17 mouse cellular contexts compared by ENCODE assay signal in the genomic region with DNA sequence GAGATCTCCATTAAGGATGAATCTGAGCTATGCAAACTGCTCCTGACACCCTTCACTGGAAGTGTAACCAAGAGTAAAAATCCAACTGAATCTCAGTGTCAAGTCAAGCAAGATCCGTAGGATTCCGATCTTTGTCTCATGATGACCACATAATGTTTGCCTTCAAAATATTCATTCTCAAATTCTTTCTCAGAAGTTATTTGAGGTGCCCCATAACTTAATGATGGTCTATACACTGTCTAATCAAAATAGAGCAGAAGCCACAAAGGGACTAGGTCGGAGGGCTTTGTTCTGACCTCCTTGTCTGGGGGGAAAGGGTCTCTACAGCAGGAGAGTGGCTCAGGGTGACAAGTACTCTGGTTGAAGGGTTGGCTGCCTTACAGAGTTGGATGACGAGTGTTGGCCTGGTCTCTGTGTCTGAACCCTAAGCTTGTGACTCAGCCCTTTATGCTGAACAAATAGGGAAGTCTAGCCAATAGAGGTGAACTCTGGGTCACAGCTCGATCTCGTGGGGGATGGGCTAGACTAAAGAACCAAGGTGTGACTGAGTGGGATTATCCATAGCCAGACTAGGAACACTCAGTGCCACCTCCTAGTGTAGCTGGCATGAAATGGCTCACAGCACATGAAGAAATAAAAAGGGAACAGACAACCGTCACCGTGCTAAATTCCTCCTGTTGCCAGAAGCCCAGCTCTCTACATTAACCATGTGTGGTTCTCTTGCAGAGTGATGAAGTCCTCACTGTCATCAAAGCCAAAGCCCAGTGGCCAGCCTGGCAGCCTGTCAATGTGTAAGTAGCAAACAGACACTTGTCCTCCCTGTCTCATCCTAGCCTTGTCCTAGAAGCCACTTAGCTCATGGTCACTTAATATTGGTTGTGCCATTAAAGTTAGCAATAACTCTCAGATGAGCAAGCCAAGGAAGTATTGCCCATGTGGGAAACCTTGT.
DNase-seq lines count a peak whose midpoint lies in the region; ATAC-seq and TF ChIP-seq lines count a peak whose summit lies in the region.
"Had no signal": no experiment of that assay in that cellular context is flagged by ENCODE, and none has a peak within 500 bp of the region (broad histone marks: within the 10 kb centered on the region; RNA-seq: fewer than 3 reads in every experiment).

No protein-coding gene starts in this region.

- H3K4me3 ChIP-seq in midbrain, embryonic 11.5 days (ENCODE audit: low read depth, low read length) = no peak overlapping the region
- no peak overlapping the region for H3K4me3 ChIP-seq in midbrain, embryonic 15.5 days
- H3K4me3 ChIP-seq in hindbrain, postnatal 0 days (ENCODE audit: low read length) = no peak overlapping the region
- H3K4me3 ChIP-seq: forebrain, embryonic 12.5 days; hindbrain, embryonic 12.5 days; layer of hippocampus, adult 2 months; limb, embryonic 10.5 days; myocyte had no signal

- TF ChIP-seq CTCF in hindbrain, postnatal 0 days (IDR thresholded peaks at IDR 0.05; ENCODE audit: low read depth) = no peak

- ATAC-seq in midbrain, embryonic 11.5 days (ENCODE audit: low FRiP score) = no peak
- ATAC-seq in midbrain, embryonic 15.5 days (replicated peaks) = no peak
- peak; percentile 56 for ATAC-seq in granulocyte monocyte progenitor cell, adult 5-6 weeks (replicated peaks; ENCODE audit: poor library complexity, severe bottlenecking)
- ATAC-seq in hindbrain, postnatal 0 days = no peak

- H3K4me2 ChIP-seq in midbrain, embryonic 11.5 days = no peak overlapping the region
- H3K4me2 ChIP-seq in midbrain, embryonic 15.5 days = no peak overlapping the region
- no peak overlapping the region for H3K4me2 ChIP-seq in hindbrain, postnatal 0 days (ENCODE audit: low read depth, low read length)
- H3K4me2 ChIP-seq: forebrain, embryonic 12.5 days; hindbrain, embryonic 12.5 days had no signal

- H3K27me3 ChIP-seq in midbrain, embryonic 11.5 days (ENCODE audit: control insufficient read depth, insufficient read depth, low read length) = no peaks in the 10 kb centered on the region
- no peaks in the 10 kb centered on the region for H3K27me3 ChIP-seq in midbrain, embryonic 15.5 days (replicated peaks)
- no peaks in the 10 kb centered on the region for H3K27me3 ChIP-seq in hindbrain, postnatal 0 days (ENCODE audit: insufficient read depth, low read length)

- no peak overlapping the region for H3K27ac ChIP-seq in midbrain, embryonic 11.5 days (ENCODE audit: low read depth, low read length)
- H3K27ac ChIP-seq in midbrain, embryonic 15.5 days = no peak overlapping the region
- H3K27ac ChIP-seq in hindbrain, postnatal 0 days = no peak overlapping the region
- H3K27ac ChIP-seq: forebrain, embryonic 12.5 days; hindbrain, embryonic 12.5 days; layer of hippocampus, adult 2 months; limb, embryonic 10.5 days; macrophage had no signal

- 83% methylated on average over 8 of the region's 8 CpGs for WGBS in midbrain, embryonic 11.5 days
- 77% methylated on average over 8 of the region's 8 CpGs for WGBS in midbrain, embryonic 15.5 days
- 63% methylated on average over 8 of the region's 8 CpGs for WGBS in hindbrain, postnatal 0 days

- H3K9me3 ChIP-seq in midbrain, embryonic 11.5 days (ENCODE audit: control insufficient read depth, low read length) = no peaks in the 10 kb centered on the region
- H3K9me3 ChIP-seq in midbrain, embryonic 15.5 days = no peaks in the 10 kb centered on the region
- H3K9me3 ChIP-seq in hindbrain, postnatal 0 days (ENCODE audit: low read length) = no peaks in the 10 kb centered on the region
- H3K9me3 ChIP-seq: forebrain, embryonic 12.5 days; hindbrain, embryonic 12.5 days; limb, embryonic 10.5 days had no signal

- peak; percentile 78 for DNase-seq in midbrain, embryonic 11.5 days (ENCODE audit: low spot score, missing footprints)
- peak; percentile 40 for DNase-seq in lung, postnatal 10 days
- peak; percentile 37 to 38 for DNase-seq in urinary bladder, postnatal 36 days (ENCODE audit: low spot score in 2 of 2)
- DNase-seq in hindbrain, postnatal 0 days (ENCODE audit: low spot score) = no peak
- DNase-seq in yolk sac, embryonic 10.5 days (ENCODE audit: low spot score) = no peak
- DNase-seq: cerebellum, adult 18-20 months; gastrocnemius, postnatal 14 days; kidney, adult 8-10 months; thymus, adult 2 months had no signal

- no peak overlapping the region for H3K9ac ChIP-seq in midbrain, embryonic 11.5 days (ENCODE audit: low read length)
- no peak overlapping the region for H3K9ac ChIP-seq in midbrain, embryonic 15.5 days
- no peak overlapping the region for H3K9ac ChIP-seq in hindbrain, postnatal 0 days (replicated peaks; ENCODE audit: low read length)
- H3K9ac ChIP-seq: forebrain, embryonic 12.5 days; hindbrain, embryonic 12.5 days had no signal

- no peaks in the 10 kb centered on the region for H3K36me3 ChIP-seq in midbrain, embryonic 11.5 days (ENCODE audit: control insufficient read depth, insufficient read depth, low read length)
- H3K36me3 ChIP-seq in midbrain, embryonic 15.5 days (replicated peaks) = no peaks in the 10 kb centered on the region
- H3K36me3 ChIP-seq in hindbrain, postnatal 0 days (ENCODE audit: insufficient read depth, low read length) = no peaks in the 10 kb centered on the region
- H3K36me3 ChIP-seq: forebrain, embryonic 12.5 days; hindbrain, embryonic 12.5 days; limb, embryonic 10.5 days had no signal

- H3K4me1 ChIP-seq in midbrain, embryonic 11.5 days (ENCODE audit: control insufficient read depth, insufficient read depth, low read length) = peaks cover 4% of the 10 kb centered on the region; the same call in 1 of the 2 replicates
- H3K4me1 ChIP-seq in midbrain, embryonic 15.5 days = peaks cover 6% of the 10 kb centered on the region
- H3K4me1 ChIP-seq in hindbrain, postnatal 0 days (ENCODE audit: insufficient read depth, low read length) = no peaks in the 10 kb centered on the region
- H3K4me1 ChIP-seq: limb, embryonic 10.5 days had no signal

Comparison
In these comparisons a context has a peak if more than half of its experiments do, and no peak if none do; other contexts are left out.
1. DNase-seq: peak in midbrain, embryonic 11.5 days (single experiment), lung, postnatal 10 days (single experiment) and urinary bladder, postnatal 36 days (2 of 2); none in hindbrain, postnatal 0 days (single experiment) and yolk sac, embryonic 10.5 days (single experiment).